Mouse (Mus musculus): ENCODE measurements at regions not wholly inside any gene's neighbourhood (a gene's known extent, or its start where the extent isn't known, plus 50 kb on each side); places are given as distances from the start of the nearest gene placed in this dataset.

DNA sequence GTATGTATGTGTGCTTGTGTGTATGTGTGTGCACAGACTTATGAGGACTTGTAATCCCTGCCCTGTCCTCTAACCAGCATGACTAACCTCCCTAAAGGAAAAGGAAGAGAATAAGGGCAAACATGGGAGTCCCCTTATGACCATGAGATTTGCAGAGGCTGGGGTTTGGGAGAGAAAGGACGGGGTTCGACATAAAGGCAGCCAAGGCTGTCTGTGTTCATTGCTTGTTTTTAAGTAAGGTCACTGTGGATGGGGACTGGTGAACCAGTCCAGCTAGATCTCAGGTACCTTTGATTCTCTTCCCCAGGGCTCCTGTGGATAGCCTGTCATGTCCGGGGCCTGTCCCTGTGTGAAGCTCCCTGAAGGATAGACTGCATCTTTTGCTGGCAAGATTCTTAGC is 55.6 kb downstream of the Irf2bp2 start:
- DNase-seq (ENCODE audit: inconsistent ontology term), result no peak

DNA sequence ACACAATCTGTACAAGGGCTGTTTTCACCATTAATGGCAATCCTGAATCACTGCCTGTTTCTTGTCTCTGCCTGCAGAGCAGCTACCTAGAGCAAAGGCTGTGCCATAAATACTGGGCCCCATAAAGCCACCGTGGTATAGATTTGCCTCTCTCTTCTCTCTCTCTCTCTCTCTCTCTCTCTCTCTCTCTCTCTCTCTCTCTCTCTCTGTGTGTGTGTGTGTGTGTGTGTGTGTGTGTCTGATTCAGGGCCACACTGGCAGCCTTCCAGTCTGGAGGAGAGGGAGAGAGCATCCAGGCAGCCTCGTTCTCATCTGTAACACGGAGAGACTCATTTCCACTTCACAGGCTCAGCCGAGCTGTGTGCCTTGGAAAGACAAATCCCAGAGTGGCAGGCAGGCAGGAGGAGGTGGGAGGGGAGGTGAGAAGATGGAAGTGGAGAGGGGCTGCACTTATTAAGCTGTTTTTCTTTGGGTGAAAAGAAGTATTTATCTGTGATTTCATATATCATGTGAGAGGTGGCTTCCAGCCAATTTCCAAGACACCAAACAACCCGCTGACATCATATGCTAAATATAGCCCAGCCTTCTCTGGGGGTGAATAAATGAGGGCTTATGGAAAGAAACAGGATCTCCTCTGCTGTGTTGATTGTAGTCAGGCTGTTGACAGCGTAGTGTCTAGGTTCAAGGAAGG is 56.7 kb downstream of the Irf2bp2 start:
- DNase-seq (ENCODE audit: inconsistent ontology term), result peak; percentile 85

DNA sequence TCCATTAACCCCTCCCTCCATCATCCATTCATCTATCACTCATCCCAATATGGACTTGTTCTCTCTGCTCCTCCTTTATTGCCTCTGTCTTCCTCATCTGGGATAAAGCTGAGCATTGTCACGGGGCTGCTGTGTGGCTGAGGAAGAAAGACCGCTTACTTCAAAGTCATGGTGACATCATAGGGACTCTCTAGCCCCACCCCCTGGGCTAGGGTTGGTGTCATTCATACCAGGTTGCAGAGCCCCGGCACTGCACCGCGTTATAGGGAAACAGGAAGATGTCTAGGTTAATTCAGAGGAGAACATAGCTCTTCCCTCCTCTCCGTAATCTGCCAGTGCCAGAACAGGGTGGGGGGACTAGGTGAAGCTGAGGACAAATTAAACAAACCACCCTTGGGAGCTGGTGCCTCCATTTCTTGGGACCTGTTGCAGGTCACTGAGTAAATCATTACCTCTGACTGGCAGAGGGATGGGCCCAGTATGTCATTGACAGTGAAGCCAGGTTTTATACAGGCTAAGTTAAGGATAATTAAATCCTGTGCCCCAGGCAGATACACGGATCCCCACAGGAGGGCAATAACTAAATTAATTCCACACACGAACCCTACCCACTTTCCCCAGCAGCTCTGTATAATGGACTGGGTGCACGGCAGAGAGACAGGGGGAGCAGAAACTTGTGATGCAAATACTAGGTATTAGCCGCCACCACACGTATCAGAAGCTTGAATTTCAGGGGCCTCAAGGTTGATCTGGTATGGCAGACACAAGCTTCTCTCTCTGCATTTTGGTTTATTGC is 57.5 kb downstream of the Irf2bp2 start:
- DNase-seq (ENCODE audit: inconsistent ontology term), result no peak

DNA sequence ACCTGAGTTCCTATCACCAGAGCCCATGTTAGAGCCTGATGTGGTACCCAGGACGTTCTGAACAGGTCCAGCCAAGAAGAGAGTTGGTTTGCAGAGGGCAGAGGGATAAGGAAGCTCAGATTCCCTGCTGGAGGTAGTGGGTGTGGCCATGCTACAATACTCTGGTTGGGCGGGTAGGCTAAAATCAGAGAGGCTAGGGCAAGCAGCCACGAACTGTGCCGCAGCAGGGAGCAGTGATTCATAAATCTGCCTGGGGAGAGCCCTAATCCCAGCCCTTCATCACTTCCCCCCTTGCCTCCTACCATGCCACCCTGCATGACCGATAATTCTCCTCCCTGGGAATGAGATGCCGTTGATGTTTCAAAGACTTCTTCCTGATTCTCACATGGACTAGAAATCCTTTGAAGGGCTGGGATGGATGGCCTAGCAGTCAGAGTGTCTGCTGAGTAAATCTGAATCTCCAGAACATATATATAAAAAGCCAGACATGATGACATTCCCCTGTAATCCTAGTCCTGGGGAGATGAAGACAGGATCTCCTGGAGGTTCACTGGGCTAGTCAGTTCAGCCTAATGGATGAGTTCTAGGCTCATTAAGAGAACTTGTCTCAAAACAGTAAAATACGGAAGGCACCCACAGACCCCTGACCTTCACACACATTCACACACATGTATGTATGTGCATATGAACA is 57.6 kb upstream of the Tarbp1 start:
- peak; percentile 55 for DNase-seq (ENCODE audit: inconsistent ontology term)

DNA sequence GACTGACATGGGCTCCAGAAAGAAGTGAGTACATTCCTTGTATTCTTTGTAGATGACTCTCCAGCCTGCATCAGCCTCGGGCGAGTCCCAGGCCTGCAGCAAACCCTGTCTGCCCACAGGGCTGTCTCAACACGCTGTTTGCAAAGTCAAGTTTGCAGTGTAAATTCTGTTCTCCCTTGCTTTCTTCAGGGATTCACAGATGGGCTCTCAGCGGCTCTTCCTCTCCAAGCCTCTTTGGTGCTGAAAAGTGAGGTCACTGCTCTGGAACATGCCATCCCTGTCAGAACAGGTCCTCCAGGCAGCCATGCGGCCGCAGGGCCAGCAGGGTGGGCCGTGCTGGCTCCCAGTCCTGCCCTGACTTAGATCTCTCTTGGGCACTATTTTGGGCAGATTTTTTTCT is 56.6 kb upstream of the Tarbp1 start:
- no peak for DNase-seq (ENCODE audit: inconsistent ontology term)

DNA sequence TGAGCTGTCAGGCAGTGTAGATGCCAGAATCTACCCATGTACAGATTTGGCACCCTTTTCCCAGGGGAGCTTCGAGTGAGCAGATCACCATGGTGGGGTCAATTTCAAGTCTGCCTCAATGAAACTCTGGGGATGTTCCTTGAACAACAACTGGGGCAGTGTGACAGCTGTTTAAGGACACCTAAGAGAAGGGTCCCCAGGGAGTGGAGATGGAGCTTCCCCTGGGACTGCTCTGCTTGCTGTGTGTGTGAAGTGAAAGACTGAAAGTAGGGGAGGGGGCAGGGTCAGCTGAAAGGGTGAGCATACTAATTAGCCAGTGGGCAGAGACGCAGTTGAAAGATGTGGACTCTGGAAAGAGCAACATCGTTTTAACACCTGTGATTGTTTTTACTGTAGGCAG is 54.5 kb upstream of the Tarbp1 start:
- DNase-seq (ENCODE audit: inconsistent ontology term), result no peak

DNA sequence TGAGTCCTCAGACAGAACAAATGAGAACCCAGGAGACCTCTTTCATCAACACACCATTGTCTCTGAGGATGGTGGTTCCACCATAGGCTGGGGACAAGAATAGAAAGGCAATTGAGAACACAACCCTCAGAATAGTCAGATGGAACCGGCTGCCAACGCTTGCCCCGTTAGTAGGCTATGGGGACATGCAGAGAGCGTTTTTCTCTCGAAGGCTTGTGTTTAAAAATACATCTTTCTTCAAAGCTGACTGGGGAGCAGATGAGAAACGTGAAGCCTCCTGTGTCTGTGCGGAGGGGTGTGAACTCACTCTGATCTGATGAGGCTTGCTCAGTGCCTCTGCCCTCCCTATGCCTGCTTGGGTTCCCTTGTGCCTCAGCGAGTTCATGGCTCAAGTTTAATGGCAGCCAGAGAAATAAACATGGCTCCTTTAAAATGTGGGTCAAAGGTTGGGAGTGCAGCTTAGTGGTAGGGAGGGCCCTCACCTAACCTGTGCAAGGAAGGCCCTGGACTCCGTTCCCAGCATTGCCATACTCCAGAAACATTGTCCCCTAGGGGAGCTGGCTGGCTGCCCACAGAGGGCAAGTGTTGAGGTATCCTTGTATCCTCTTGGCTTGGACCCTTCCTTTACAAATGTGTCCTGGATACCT is 53.7 kb upstream of the Tarbp1 start:
- DNase-seq (ENCODE audit: inconsistent ontology term), result no peak

DNA sequence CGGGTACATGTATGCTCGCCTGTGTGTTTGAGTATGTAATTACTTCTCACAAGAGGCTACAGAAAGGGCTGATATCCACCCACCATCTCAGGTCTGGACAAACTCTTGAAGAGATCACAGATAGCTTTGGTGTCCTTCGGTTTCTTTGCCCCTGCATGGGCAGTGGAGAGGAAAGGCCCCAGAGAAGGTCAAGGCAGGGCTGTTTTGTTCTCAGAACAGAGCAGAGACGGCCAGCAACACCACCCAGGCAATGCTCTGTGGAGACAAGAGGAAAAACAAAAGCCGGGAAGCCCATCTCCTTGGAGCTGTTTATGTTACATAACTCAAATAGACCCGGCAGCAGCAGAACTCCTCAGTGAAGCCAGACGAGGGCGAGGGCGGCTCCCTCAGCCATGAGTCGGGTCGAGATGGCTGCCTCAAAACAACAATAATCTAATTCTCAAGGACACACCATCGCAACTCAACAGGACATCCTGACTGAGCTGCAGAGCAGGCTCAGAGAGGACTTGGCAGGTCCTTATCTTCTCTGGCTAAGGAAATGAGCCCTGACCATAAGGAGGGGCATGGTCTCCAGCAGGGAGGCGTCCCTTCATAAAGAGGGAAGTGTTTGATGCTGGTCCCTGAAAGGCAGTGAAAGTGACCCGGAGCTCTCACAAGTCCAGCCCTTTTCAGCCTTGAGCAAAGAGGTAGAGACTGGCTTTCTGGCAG is 52.2 kb upstream of the Tarbp1 start:
- no peak for DNase-seq (ENCODE audit: inconsistent ontology term)

DNA sequence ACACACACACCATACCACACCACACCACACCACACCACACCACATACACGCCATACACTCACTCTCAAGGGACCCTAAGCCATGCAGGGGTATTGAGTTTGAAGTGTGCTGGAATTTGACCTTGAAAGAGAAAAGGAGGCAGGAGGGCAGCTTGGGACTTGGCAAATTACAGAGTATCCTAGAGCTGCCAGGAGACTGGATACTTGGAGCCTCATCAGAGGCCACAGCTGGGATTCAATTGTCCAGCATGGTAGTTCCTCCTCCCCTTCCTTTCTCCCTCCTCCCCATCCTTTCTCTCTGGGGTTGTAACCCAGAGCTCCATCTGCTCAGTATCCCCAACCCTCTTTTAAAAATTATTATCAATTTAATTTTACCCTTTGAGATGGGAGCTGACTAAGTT is 50.7 kb upstream of the Tarbp1 start:
- peak; percentile 61 for DNase-seq (ENCODE audit: inconsistent ontology term)

All from Muller cell, postnatal 12 days (primary cell).